Mouse (Mus musculus) adrenal gland, postnatal 25 days (tissue): ENCODE measurements around the gene Adam12. TPM values are rescaled to one million over a fixed set of nuclear protein-coding genes. Genes with fewer than 3 reads are reported as not detected.

Source experiments
- DNase-seq: peaks from one replicate; pipeline ENCODE4 v3.0.0; 2021; ENCODE audit warnings: mixed read lengths
- total RNA-seq: library from RNA; stranded (reverse); gene quantifications from 2 replicates; pipeline ENCODE4 v1.2.3, GENCODE M21; 2021

Gene Adam12
- total RNA-seq, 1 experiment from 2014 or later = 10.2 TPM

GRCm38 (mm10) chr7:134009157-134009556 lies 222.8 kb downstream of the Adam12 start:
- DNase-seq = no peak

- DNase-seq = no peak
Observed at GRCm38 (mm10) chr7:134007942-134008361, 224.0 kb downstream of the Adam12 start.

GRCm38 (mm10) chr7:134001581-134001980 lies 230.4 kb downstream of the Adam12 start:
- DNase-seq = no peak

- DNase-seq = no peak
Observed at GRCm38 (mm10) chr7:133990930-133991329, 241.0 kb downstream of the Adam12 start.

- no peak for DNase-seq
Observed at GRCm38 (mm10) chr7:133988356-133988755, 243.6 kb downstream of the Adam12 start.

- DNase-seq = no peak
Observed at GRCm38 (mm10) chr7:133986201-133986600, 245.7 kb downstream of the Adam12 start.

- DNase-seq = no peak
Observed at GRCm38 (mm10) chr7:133985648-133986047, 246.3 kb downstream of the Adam12 start.

- no peak for DNase-seq
Observed at GRCm38 (mm10) chr7:133976388-133977122, 255.4 kb downstream of the Adam12 start.

- DNase-seq = no peak
Observed at GRCm38 (mm10) chr7:133971086-133971485, 260.9 kb downstream of the Adam12 start.

GRCm38 (mm10) chr7:133970407-133970806 lies 261.5 kb downstream of the Adam12 start:
- no peak for DNase-seq

GRCm38 (mm10) chr7:133967906-133968305 lies 264.0 kb downstream of the Adam12 start:
- no peak for DNase-seq

- no peak for DNase-seq
Observed at GRCm38 (mm10) chr7:133963501-133963900, 268.4 kb downstream of the Adam12 start.

- peak; percentile 66 for DNase-seq
Observed at GRCm38 (mm10) chr7:133959200-133959599, 272.7 kb downstream of the Adam12 start.

- DNase-seq = no peak
Observed at GRCm38 (mm10) chr7:133957873-133958272, 274.1 kb downstream of the Adam12 start.

- DNase-seq = no peak
Observed at GRCm38 (mm10) chr7:133954111-133955091, 277.5 kb downstream of the Adam12 start.

- peak; percentile 54 for DNase-seq
Observed at GRCm38 (mm10) chr7:133951777-133952545, 280.0 kb downstream of the Adam12 start.

- no peak for DNase-seq
Observed at GRCm38 (mm10) chr7:133947360-133947759, 284.6 kb downstream of the Adam12 start.

- no peak for DNase-seq
Observed at GRCm38 (mm10) chr7:133946757-133947345, 285.1 kb downstream of the Adam12 start.

GRCm38 (mm10) chr7:133946113-133946512 lies 285.8 kb downstream of the Adam12 start:
- DNase-seq = no peak

GRCm38 (mm10) chr7:133940405-133940804 lies 291.5 kb downstream of the Adam12 start:
- no peak for DNase-seq

GRCm38 (mm10) chr7:133937473-133937872 lies 294.5 kb downstream of the Adam12 start:
- no peak for DNase-seq

GRCm38 (mm10) chr7:133936377-133936776 lies 295.6 kb downstream of the Adam12 start:
- DNase-seq = no peak
